Mouse (Mus musculus): Measurements from ENCODE around the gene Gabpb1. TPM values are rescaled to one million over a fixed set of nuclear protein-coding genes. Genes with fewer than 3 reads are reported as not detected.

The Gabpb1 gene
- polyA plus RNA-seq (2015; fragmentation: Nextera tagmentation; extraction: Ambion mirVana): 19.0 and 23.4 TPM in 2 replicates

- H3K4me2 ChIP-seq (ENCODE audit: low read depth, low read length): peak within 1 kb of the TSS; percentile 82
- ATAC-seq (ENCODE audit: low read depth): no peak
- 16% methylated on average over 12 of the region's 12 CpGs for WGBS (ENCODE audit: insufficient replicate concordance)
- peaks cover 23% of the 10 kb centered on the region for H3K4me1 ChIP-seq (ENCODE audit: control insufficient read depth, low read depth, low read length)
- H3K9ac ChIP-seq (ENCODE audit: low read depth, low read length): peak within 1 kb of the TSS; percentile 96
- H3K4me3 ChIP-seq (ENCODE audit: low read depth, low read length): peak within 1 kb of the TSS; percentile 96
- peak within 1 kb of the TSS; percentile 97 for H3K27ac ChIP-seq (ENCODE audit: low read length)
- H3K9me3 ChIP-seq (replicated peaks; ENCODE audit: control insufficient read depth, low read length): no peaks in the 10 kb centered on the region
- H3K36me3 ChIP-seq (ENCODE audit: control insufficient read depth, insufficient read depth): no peaks in the 10 kb centered on the region
- H3K27me3 ChIP-seq (ENCODE audit: control insufficient read depth, insufficient read depth, low read depth, low read length): no peaks in the 10 kb centered on the region
Observed at GRCm38 (mm10) chr2:126676122-126676515, at the start of gene Gabpb1. Gabpb1 (minus strand) TSS chr2:126676337.

- no peak overlapping the region for H3K4me3 ChIP-seq (ENCODE audit: low read depth, low read length)
- H3K36me3 ChIP-seq (ENCODE audit: control insufficient read depth, insufficient read depth): no peaks in the 10 kb centered on the region
- no peaks in the 10 kb centered on the region for H3K27me3 ChIP-seq (ENCODE audit: control insufficient read depth, insufficient read depth, low read depth, low read length)
- H3K4me2 ChIP-seq (ENCODE audit: low read depth, low read length): no peak overlapping the region
- no peak overlapping the region for H3K9ac ChIP-seq (ENCODE audit: low read depth, low read length)
- no peak for ATAC-seq (ENCODE audit: low read depth)
- no peaks in the 10 kb centered on the region for H3K9me3 ChIP-seq (replicated peaks; ENCODE audit: control insufficient read depth, low read length)
- peaks cover 5% of the 10 kb centered on the region for H3K4me1 ChIP-seq (ENCODE audit: control insufficient read depth, low read depth, low read length)
- H3K27ac ChIP-seq (ENCODE audit: low read length): no peak overlapping the region
Observed at GRCm38 (mm10) chr2:126712950-126713349, 36.8 kb upstream of the Gabpb1 start.

- Histone ChIP-seq H3K9me3 (replicated peaks; ENCODE audit: control insufficient read depth, low read length) (no peaks in the 10 kb centered on the region), H3K9ac (ENCODE audit: low read depth, low read length) (no peak overlapping the region), H3K4me2 (ENCODE audit: low read depth, low read length) (no peak overlapping the region), H3K4me3 (ENCODE audit: low read depth, low read length) (no peak overlapping the region), H3K36me3 (ENCODE audit: control insufficient read depth, insufficient read depth) (no peaks in the 10 kb centered on the region), H3K27me3 (ENCODE audit: control insufficient read depth, insufficient read depth, low read depth, low read length) (no peaks in the 10 kb centered on the region), H3K4me1 (ENCODE audit: control insufficient read depth, low read depth, low read length) (peaks cover 7% of the 10 kb centered on the region), H3K27ac (ENCODE audit: low read length) (no peak overlapping the region)
- no peak for ATAC-seq (ENCODE audit: low read depth)
- WGBS (ENCODE audit: insufficient replicate concordance): 95% methylated on average over 5 of the region's 5 CpGs
Observed at GRCm38 (mm10) chr2:126712526-126712925, 36.4 kb upstream of the Gabpb1 start.

GRCm38 (mm10) chr2:126708361-126708760, 32.2 kb upstream of the Gabpb1 start:
- Histone ChIP-seq H3K27ac (ENCODE audit: low read length) (no peak overlapping the region), H3K36me3 (ENCODE audit: control insufficient read depth, insufficient read depth) (no peaks in the 10 kb centered on the region), H3K4me1 (ENCODE audit: control insufficient read depth, low read depth, low read length) (peaks cover 10% of the 10 kb centered on the region), H3K9me3 (replicated peaks; ENCODE audit: control insufficient read depth, low read length) (no peaks in the 10 kb centered on the region), H3K9ac (ENCODE audit: low read depth, low read length) (no peak overlapping the region), H3K4me2 (ENCODE audit: low read depth, low read length) (peak overlapping the region; percentile 89), H3K27me3 (ENCODE audit: control insufficient read depth, insufficient read depth, low read depth, low read length) (no peaks in the 10 kb centered on the region), H3K4me3 (ENCODE audit: low read depth, low read length) (peak overlapping the region; percentile 95)
- 49% methylated on average over 4 of the region's 4 CpGs for WGBS (ENCODE audit: insufficient replicate concordance)
- no peak for ATAC-seq (ENCODE audit: low read depth)

- Histone ChIP-seq H3K9me3 (replicated peaks; ENCODE audit: control insufficient read depth, low read length) (no peaks in the 10 kb centered on the region), H3K27ac (ENCODE audit: low read length) (peak overlapping the region; percentile 80), H3K4me2 (ENCODE audit: low read depth, low read length) (peak overlapping the region; percentile 89), H3K27me3 (ENCODE audit: control insufficient read depth, insufficient read depth, low read depth, low read length) (no peaks in the 10 kb centered on the region), H3K36me3 (ENCODE audit: control insufficient read depth, insufficient read depth) (no peaks in the 10 kb centered on the region), H3K9ac (ENCODE audit: low read depth, low read length) (peak overlapping the region; percentile 90), H3K4me1 (ENCODE audit: control insufficient read depth, low read depth, low read length) (peaks cover 10% of the 10 kb centered on the region), H3K4me3 (ENCODE audit: low read depth, low read length) (peak overlapping the region; percentile 95)
- ATAC-seq (ENCODE audit: low read depth): peak; percentile 71
- WGBS (ENCODE audit: insufficient replicate concordance): under 1% methylated on average over 23 of the region's 23 CpGs
Observed at GRCm38 (mm10) chr2:126707438-126707779, 31.3 kb upstream of the Gabpb1 start.

- peak; percentile 100 for ATAC-seq (ENCODE audit: low read depth)
Observed at GRCm38 (mm10) chr2:126706759-126707437, 30.8 kb upstream of the Gabpb1 start, which contains the start of gene Usp8. Usp8 (plus strand) TSS chr2:126707328.

GRCm38 (mm10) chr2:126695285-126695684, 19.1 kb upstream of the Gabpb1 start:
- Histone ChIP-seq H3K4me3 (ENCODE audit: low read depth, low read length) (no peak overlapping the region), H3K9me3 (replicated peaks; ENCODE audit: control insufficient read depth, low read length) (no peaks in the 10 kb centered on the region), H3K36me3 (ENCODE audit: control insufficient read depth, insufficient read depth) (no peaks in the 10 kb centered on the region), H3K4me1 (ENCODE audit: control insufficient read depth, low read depth, low read length) (no peaks in the 10 kb centered on the region), H3K9ac (ENCODE audit: low read depth, low read length) (no peak overlapping the region), H3K4me2 (ENCODE audit: low read depth, low read length) (no peak overlapping the region), H3K27ac (ENCODE audit: low read length) (peak overlapping the region; percentile 42; the same call in 1 of the 2 replicates), H3K27me3 (ENCODE audit: control insufficient read depth, insufficient read depth, low read depth, low read length) (no peaks in the 10 kb centered on the region)
- 52% methylated on average over 6 of the region's 6 CpGs for WGBS (ENCODE audit: insufficient replicate concordance)
- peak; percentile 72 for ATAC-seq (ENCODE audit: low read depth)

More at GRCm38 (mm10) chr2:126706759-126707437, 30.8 kb upstream of the Gabpb1 start, which contains the start of gene Usp8:
- H3K9me3 ChIP-seq (replicated peaks; ENCODE audit: control insufficient read depth, low read length): no peaks in the 10 kb centered on the region
- H3K27me3 ChIP-seq (ENCODE audit: control insufficient read depth, insufficient read depth, low read depth, low read length): no peaks in the 10 kb centered on the region
- peak within 1 kb of the TSS; percentile 90 for H3K9ac ChIP-seq (ENCODE audit: low read depth, low read length)
- H3K27ac ChIP-seq (ENCODE audit: low read length): peak within 1 kb of the TSS; percentile 80
- peak within 1 kb of the TSS; percentile 89 for H3K4me2 ChIP-seq (ENCODE audit: low read depth, low read length)
- no peaks in the 10 kb centered on the region for H3K36me3 ChIP-seq (ENCODE audit: control insufficient read depth, insufficient read depth)
- peaks cover 10% of the 10 kb centered on the region for H3K4me1 ChIP-seq (ENCODE audit: control insufficient read depth, low read depth, low read length)
- WGBS (ENCODE audit: insufficient replicate concordance): 2% methylated on average over 47 of the region's 47 CpGs
- peak within 1 kb of the TSS; percentile 95 for H3K4me3 ChIP-seq (ENCODE audit: low read depth, low read length)

GRCm38 (mm10) chr2:126691290-126691689, 15.2 kb upstream of the Gabpb1 start:
- no peak overlapping the region for H3K9ac ChIP-seq (ENCODE audit: low read depth, low read length)
- no peak overlapping the region for H3K4me2 ChIP-seq (ENCODE audit: low read depth, low read length)
- no peak overlapping the region for H3K27ac ChIP-seq (ENCODE audit: low read length)
- H3K27me3 ChIP-seq (ENCODE audit: control insufficient read depth, insufficient read depth, low read depth, low read length): no peaks in the 10 kb centered on the region
- ATAC-seq (ENCODE audit: low read depth): no peak
- 69% methylated on average over 3 of the region's 3 CpGs for WGBS (ENCODE audit: insufficient replicate concordance)
- H3K4me1 ChIP-seq (ENCODE audit: control insufficient read depth, low read depth, low read length): no peaks in the 10 kb centered on the region
- H3K4me3 ChIP-seq (ENCODE audit: low read depth, low read length): no peak overlapping the region
- no peaks in the 10 kb centered on the region for H3K36me3 ChIP-seq (ENCODE audit: control insufficient read depth, insufficient read depth)
- H3K9me3 ChIP-seq (replicated peaks; ENCODE audit: control insufficient read depth, low read length): no peaks in the 10 kb centered on the region

- Histone ChIP-seq H3K4me1 (ENCODE audit: control insufficient read depth, low read depth, low read length) (no peaks in the 10 kb centered on the region; the same call in 1 of the 2 replicates), H3K36me3 (ENCODE audit: control insufficient read depth, insufficient read depth) (no peaks in the 10 kb centered on the region), H3K27ac (ENCODE audit: low read length) (no peak overlapping the region), H3K27me3 (ENCODE audit: control insufficient read depth, insufficient read depth, low read depth, low read length) (no peaks in the 10 kb centered on the region), H3K4me2 (ENCODE audit: low read depth, low read length) (no peak overlapping the region), H3K9me3 (replicated peaks; ENCODE audit: control insufficient read depth, low read length) (no peaks in the 10 kb centered on the region), H3K9ac (ENCODE audit: low read depth, low read length) (no peak overlapping the region), H3K4me3 (ENCODE audit: low read depth, low read length) (no peak overlapping the region)
- no peak for ATAC-seq (ENCODE audit: low read depth)
- WGBS (ENCODE audit: insufficient replicate concordance): 43% methylated on average over 1 of the region's 1 CpGs
Observed at GRCm38 (mm10) chr2:126682937-126683336, 6.8 kb upstream of the Gabpb1 start.

Measured in liver, embryonic 16.5 days (tissue).